Mouse (Mus musculus): ENCODE data around the gene Eno3.

DNA sequence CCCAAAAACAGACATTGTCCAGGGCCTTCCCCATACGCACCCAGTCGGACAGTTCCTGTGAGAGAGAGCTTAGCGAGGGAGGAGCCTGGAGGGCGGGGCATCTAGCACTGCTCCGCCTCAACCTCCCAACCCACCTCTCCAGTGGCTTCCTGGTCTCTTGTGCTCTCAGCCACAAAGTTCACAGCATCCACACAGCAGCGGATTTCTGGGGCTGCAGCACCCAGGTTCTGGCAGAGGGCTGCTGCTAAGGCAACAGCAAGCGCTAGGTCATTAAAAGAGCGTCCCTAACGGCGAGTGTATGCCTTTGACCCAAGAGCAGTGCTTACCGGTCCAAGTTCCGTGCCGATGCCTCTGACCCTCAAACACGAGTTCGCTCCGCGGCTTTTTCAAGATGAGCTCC, 41.9 kb upstream of the Eno3 start:
- TF ChIP-seq CTCF (conservative IDR thresholded peaks at IDR 0.05; ENCODE audit: insufficient read depth, insufficient read length, low read depth, low read length) (no peak; the same call in 1 of the 2 replicates), POLR2A (IDR thresholded peaks at IDR 0.05; ENCODE audit: low read depth, low read length) (no peak)
